Mouse (Mus musculus) left cerebral cortex, adult 8-10 months (tissue): Measurements from ENCODE around the gene Plppr3. TPM values are rescaled to one million over a fixed set of nuclear protein-coding genes. Genes with fewer than 3 reads are reported as not detected.

Experiments
- DNase-seq, 2 experiments: peaks; one replicate each; pipeline ENCODE4 v3.0.0; 2022; ENCODE audit warnings: low spot score in 2 of 2
- total RNA-seq, 4 experiments: library from RNA; stranded (reverse); gene quantifications; 2 replicates each; pipeline ENCODE4 v1.2.4; 2022

Plppr3 gene
- 10 to 100 TPM; 49.7 to 56.0 (median 52.7) TPM for total RNA-seq

DNA sequence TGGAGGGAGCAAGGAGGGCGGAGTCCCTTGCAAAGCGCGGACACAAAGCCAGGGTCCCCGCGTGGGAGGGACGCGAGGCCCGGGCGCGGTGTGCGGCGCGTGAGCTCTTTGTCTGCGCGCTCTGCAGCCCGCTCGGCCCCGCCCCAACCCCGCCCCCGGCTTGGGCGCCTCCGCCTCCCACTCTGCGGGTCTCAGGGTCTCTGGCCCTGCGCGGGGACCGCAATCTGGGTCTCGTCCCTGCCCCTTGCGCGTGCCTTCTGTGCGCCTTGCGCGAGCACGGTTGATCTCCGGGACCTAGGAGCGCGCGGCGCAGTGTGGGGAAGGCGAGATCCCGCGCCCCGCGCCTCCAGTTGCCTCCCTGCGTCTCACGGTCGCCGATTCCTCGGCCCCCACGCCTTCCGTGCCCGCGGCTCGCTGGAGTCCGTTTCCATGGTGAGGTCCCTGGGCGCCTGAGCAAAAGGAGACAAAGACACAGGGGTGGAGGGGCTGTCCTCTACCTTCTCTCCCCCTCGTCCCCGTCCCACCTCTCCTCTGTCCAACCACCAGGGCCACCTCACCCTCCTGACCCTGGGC lies at the start of gene Plppr3, which contains the start of gene Prtn3:
Gene Plppr3 (minus strand): TSS at position 345 of the 573 bp plus-strand sequence.
Gene Prtn3 (plus strand): TSS at position 187 of the 573 bp plus-strand sequence.
- no peak for DNase-seq

DNA sequence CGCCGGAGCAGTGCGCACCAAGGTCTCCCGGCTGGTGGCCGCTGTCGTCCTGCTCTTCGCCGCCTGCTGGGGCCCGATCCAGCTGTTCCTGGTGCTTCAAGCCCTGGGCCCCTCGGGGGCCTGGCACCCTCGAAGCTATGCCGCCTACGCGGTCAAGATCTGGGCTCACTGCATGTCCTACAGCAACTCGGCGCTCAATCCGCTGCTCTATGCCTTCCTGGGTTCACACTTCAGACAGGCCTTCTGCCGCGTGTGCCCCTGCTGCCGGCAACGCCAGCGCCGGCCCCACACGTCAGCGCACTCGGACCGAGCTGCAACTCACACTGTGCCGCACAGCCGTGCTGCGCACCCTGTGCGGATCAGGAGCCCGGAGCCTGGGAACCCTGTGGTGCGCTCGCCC lies 47.1 kb upstream of the Plppr3 start:
- DNase-seq = no peak

DNA sequence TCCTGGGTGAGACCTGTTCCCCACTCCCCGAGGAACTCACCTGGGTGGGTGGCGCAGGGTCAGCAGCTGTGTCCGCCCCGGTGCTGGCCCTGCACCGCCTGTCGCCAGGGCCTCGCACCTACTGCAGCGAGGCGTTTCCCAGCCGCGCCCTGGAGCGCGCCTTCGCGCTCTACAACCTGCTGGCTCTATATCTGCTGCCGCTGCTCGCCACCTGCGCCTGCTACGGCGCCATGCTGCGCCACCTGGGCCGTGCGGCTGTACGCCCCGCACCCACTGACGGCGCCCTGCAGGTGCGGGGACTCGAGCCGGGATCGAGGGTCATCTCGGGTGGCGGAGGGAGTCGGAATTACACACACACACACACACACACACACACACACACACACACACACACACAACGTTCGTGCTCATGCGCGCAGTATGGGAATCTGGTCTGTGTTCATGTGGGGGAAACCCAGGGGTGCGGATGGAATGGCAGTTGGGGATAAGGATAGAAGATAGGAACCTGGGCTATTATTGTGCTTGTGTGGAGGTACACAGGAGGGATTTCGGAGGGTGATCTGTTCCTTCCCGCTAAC lies 46.6 kb upstream of the Plppr3 start, which contains the start of gene R3hdm4:
Gene R3hdm4 (minus strand): TSS at position 251 of the 578 bp plus-strand sequence.
- no peak for DNase-seq

DNA sequence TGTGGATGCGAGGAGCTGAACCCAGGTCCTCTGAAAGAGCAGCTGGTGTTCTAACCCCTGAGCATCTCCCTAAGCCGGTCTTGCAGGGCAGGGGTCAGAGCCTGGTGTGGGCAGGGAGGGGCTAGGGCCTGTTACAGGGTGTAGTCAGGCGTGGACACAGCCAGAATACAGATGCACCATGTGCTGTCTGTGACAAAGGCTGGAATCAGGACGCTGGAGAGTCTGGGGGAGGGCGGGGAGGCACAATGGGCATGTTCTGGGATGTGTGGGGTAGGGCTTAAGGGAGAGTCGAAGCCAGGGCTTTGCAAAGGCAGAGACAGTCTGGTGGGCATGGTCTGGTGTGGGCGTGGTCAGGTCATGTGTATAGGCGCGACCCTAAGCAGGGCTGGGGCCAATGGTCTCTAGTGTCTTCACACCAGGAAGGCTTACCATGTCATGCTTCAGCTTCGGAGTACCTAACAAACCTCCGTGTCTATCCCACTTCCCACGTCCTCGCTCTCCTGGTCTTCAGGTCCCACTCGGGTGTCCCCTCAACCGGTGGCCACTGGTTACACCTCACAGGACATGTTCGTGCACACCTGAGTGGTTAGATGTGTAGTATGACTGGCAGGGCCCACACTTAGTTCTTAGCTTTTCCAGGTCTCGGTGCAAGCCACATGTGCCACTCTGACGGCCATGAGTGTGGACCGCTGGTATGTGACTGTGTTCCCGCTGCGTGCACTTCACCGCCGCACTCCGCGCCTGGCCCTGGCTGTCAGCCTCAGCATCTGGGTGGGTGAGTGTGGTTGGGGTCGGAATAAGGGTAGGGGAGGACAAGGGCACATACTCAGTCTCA lies 45.8 kb upstream of the Plppr3 start:
- no peak for DNase-seq

DNA sequence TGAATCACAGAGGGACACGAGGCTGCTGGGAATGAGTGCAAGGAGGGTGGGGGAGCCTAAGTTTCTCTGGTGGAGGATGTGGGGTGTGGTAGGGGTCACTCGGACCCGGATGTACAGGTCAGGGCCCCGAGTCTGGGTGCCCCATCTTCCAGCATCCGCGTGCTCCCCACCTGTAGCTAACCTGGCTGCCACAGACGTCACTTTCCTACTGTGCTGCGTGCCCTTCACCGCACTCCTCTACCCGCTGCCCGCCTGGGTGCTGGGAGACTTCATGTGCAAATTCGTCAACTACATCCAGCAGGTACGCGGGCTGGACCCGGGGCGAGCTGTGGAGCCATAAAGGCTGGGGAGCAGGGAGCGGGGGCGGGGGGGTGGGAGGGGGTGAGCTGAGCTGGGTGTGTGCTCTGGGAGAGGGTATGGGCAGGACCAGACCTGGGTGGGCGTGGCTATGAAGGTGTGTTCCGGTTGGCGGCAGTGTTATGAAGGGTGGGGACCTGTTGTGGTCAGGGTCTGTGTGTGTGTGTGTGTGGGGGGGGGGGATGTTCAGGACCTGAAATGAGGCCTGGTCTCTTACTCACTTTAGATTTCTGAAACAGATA lies 44.9 kb upstream of the Plppr3 start:
- no peak for DNase-seq

- DNase-seq = no peak
Measured at GRCm38 (mm10) chr10:79918231-79919078, 44.0 kb upstream of the Plppr3 start.

- no peak for DNase-seq
Measured at GRCm38 (mm10) chr10:79917532-79918100, 43.2 kb upstream of the Plppr3 start.

DNA sequence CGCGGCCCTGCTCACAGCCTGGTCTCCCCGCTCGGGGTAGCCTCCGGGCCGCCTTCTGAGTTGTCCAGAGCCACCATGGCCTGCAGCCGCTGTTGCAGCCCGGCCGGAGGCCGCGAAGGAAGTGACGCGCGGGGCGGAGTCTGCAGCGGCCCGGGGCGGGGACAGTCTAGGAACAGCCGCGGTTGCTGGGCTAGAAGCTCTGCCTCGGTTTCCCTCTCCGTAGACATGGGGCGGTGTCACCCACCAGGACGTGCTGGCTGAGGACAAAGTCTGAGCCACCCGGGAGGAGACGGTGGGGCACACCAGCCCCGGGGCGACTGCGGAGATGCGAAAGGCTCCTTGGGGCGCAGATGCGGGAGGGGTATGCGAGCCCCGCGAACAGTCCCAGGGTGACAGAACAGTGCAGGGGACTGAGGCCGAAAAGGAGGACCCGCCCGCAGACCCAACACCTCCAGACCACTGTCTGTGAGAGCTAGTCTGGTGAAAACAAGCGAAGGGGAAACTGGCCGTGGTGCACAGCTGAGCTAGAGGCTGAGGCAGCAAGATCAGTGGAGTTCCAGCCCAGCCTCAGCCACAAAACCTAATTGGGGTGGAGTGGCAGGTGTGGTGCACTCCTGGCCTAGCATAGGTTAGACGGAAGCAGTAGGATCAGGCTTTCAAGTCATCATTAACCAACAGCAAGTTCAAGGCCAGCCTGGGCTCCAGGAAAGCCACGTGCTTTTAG lies 42.5 kb upstream of the Plppr3 start, which contains the start of gene Kiss1r:
Gene Kiss1r (plus strand): TSS at position 164 of the 724 bp plus-strand sequence.
- DNase-seq = peak; percentile 70 to 74

DNA sequence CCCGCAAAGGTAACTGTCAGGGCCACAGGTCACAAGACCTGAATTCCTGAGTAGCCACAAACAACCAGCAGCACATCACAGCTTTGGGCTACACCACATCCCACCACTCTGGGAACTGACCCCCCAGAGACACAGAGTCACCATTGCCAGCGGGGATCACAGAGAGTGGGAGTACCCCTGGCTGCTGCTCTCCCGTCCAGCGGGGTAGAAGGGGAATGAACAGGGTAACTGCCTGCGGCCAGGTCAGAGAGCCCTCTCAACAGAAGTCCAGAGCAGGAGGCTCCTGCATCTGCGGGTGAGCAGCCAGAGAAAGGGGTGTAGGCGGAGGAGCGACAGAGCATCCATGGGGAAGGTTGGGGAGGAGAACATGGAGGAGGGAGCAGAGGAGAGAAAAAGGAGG lies 41.6 kb upstream of the Plppr3 start:
- DNase-seq = no peak

GRCm38 (mm10) chr10:79914948-79915596 lies 40.6 kb upstream of the Plppr3 start:
- no peak for DNase-seq

GRCm38 (mm10) chr10:79914131-79914947 lies 39.9 kb upstream of the Plppr3 start:
- no peak for DNase-seq

DNA sequence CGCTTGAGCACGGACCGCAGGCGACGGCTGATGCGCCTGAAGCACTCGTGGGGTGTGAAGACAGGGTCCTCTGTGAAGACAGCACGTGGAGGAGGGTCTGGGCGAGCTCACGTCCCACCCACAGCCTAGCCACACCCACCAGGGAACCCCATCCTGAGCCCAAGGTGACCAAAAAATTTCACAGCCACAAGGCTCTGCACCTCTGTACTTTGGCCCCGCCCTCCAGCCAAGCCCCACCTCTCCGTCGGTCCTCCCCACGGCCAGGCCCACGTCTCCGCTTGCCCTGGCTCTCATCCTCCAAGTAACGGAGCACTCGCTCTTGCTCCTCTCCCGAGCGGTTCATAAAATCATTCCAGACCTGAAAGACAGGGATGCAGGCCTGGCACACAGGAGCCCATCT lies 38.0 kb upstream of the Plppr3 start:
- DNase-seq = no peak

- no peak for DNase-seq
Measured at GRCm38 (mm10) chr10:79910556-79910955, 36.1 kb upstream of the Plppr3 start, which contains the start of gene Gm26602. Gm26602 (plus strand) TSS chr10:79910856.

DNA sequence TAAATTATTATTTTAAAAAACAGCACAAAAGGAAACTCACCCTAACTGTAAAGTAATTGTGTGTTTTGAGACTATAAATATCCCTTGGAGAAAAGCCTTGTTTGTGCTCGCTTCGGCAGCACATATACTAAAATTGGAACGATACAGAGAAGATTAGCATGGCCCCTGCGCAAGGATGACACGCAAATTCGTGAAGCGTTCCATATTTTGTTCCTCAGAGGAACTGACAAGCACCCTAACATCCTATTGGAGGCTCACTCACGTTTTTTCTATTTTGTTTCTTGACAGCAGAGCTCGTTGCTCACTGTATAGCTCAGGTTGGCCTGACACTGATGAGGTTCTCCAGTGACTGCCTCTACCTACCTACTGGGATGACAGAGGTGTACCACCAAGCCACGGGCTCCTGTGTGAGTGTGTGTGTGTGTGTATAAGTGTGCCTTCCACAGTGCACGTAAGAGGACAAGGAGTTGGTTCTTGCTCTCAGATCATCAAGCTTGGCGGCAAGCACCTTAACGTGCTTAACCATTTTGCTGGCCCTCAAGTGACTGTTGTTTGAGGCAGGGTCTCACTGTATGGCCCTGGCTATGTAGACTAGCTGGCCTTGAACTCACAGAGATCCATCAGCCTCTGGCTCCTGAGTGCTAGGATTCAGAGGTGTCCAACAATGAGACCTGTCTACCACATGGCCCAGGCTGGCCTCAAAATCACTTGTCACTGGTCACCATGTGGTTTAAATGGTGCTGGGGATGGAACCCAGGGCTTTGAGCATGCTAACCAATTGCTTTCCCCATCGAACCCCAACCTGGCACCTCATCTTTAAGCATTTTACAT lies 34.9 kb upstream of the Plppr3 start:
- peak in 1 of 2 experiments; percentile 67 for DNase-seq

GRCm38 (mm10) chr10:79908167-79909091 lies 34.0 kb upstream of the Plppr3 start, which contains the start of gene Med16:
Med16 (minus strand) TSS chr10:79908923.
- DNase-seq = peak; percentile 95

DNA sequence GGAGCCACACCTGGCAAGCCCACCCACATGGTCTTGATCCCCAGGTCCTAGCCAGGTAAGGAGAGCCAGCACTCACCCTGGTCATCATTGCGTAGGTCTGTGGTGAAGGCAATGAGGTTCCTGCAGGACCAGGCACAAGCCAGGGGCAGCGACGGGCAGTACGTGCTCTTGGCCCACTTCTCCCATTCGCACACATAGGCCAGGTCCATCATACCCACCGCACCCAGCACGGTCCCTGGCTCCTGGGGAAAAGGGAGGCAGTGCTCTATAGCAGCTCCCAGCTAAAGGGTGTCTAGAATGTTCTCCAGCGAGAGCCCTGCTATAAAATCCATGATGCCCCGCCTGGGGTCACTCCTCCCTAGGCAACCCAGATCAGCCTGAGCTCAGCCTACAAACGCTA lies 33.0 kb upstream of the Plppr3 start:
- no peak for DNase-seq
